Mouse (Mus musculus): Measurements from ENCODE around the gene Pbld2. TPM values are rescaled to one million over a fixed set of nuclear protein-coding genes. Genes with fewer than 3 reads are reported as not detected.

The Pbld2 gene
- total and polyA plus RNA-seq, 3 experiments, result 0.19 to 0.72 (median 0.26) TPM

- Histone ChIP-seq H3K9ac (ENCODE audit: insufficient read depth, low read depth) (peak overlapping the region; percentile 92), H3K27ac (ENCODE audit: insufficient read depth, low read depth) (peak overlapping the region; percentile 81), H3K9me3 (replicated peaks; ENCODE audit: low read length) (no peaks in the 10 kb centered on the region), H3K27me3 (replicated peaks) (no peaks in the 10 kb centered on the region), H3K36me3 (replicated peaks in 1 of 2; ENCODE audit: control insufficient read depth in 1 of 2, insufficient read depth in 1 of 2, low read length in 1 of 2) (peaks cover 0 to 2% of the 10 kb centered on the region in 2 experiments), H3K4me3 (replicated peaks in 1 of 3; ENCODE audit: low read depth in 2 of 3, low read length in 2 of 3, poor library complexity in 1 of 3) (peak overlapping the region; percentile 63 to 91 (median 64)), H3K4me2 (ENCODE audit: insufficient read depth, low read depth, poor library complexity, severe bottlenecking) (peak overlapping the region; percentile 84), H3K4me1 (ENCODE audit: control insufficient read depth in 1 of 2, insufficient read depth in 2 of 2) (peaks cover 2 to 34% of the 10 kb centered on the region in 2 experiments; a peak in 3 of 4 replicates), H3K79me2 (replicated peaks; ENCODE audit: control insufficient read depth, extremely low read depth, insufficient read depth, poor library complexity, severe bottlenecking) (peaks cover 36% of the 10 kb centered on the region)
- no peak for TF ChIP-seq POLR2A (IDR thresholded peaks at IDR 0.05; ENCODE audit: low read depth, low read length)
- no peak for TF ChIP-seq TBP (conservative IDR thresholded peaks at IDR 0.05; ENCODE audit: low read depth, low read length)
- no peak for TF ChIP-seq MEF2A (IDR thresholded peaks at IDR 0.05; ENCODE audit: borderline replicate concordance, low read depth, low read length)
- TF ChIP-seq UBTF (IDR thresholded peaks at IDR 0.05; ENCODE audit: low read depth, low read length), result no peak
- TF ChIP-seq JUND (conservative IDR thresholded peaks at IDR 0.05; ENCODE audit: low read depth, low read length), result no peak
- no peak for TF ChIP-seq TCF12 (IDR thresholded peaks at IDR 0.05; ENCODE audit: low read depth, low read length)
- TF ChIP-seq USF2 (conservative IDR thresholded peaks at IDR 0.05; ENCODE audit: low read depth, low read length), result no peak
- no peak for TF ChIP-seq CHD2 (IDR thresholded peaks at IDR 0.05; ENCODE audit: low read length)
- TF ChIP-seq SMC3 (IDR thresholded peaks at IDR 0.05; ENCODE audit: low read depth, low read length), result no peak
- TF ChIP-seq E2F4 (IDR thresholded peaks at IDR 0.05; ENCODE audit: insufficient replicate concordance, low read depth, low read length), result no peak
- no peak for TF ChIP-seq ELF1 (IDR thresholded peaks at IDR 0.05; ENCODE audit: low read depth, low read length)
- TF ChIP-seq POLR2AphosphoS2 (IDR thresholded peaks at IDR 0.05; ENCODE audit: low read depth, low read length), result no peak
- TF ChIP-seq BHLHE40 (IDR thresholded peaks at IDR 0.05; ENCODE audit: low read depth, low read length), result no peak
- TF ChIP-seq ZNF384 (IDR thresholded peaks at IDR 0.05; ENCODE audit: low read depth, low read length), result no peak
- in situ Hi-C loops (cut with MboI; ENCODE audit: low pct_ligation_motif_present, low pct_unique_long_range_greater_than_20kb, low sequenced_read_pairs), result no loop called here
- no peak for DNase-seq (ENCODE audit: extremely low read depth)
- dilution Hi-C loops (cut with MboI; ENCODE audit: extremely low pct_ligation_motif_present, extremely low pct_unique_long_range_greater_than_20kb, low sequenced_read_pairs), result no loop called here
Measured at GRCm38 (mm10) chr10:63024580-63024910, 430 bp downstream of the Pbld2 start.

- no peak overlapping the region for H3K27ac ChIP-seq (ENCODE audit: insufficient read depth, low read depth)
- DNase-seq (ENCODE audit: extremely low read depth), result peak; percentile 31
- H3K4me3 ChIP-seq (replicated peaks in 1 of 3; ENCODE audit: low read depth in 2 of 3, low read length in 2 of 3, poor library complexity in 1 of 3), result peak overlapping the region in 2 of 3 experiments; percentile 63 to 91
- H3K4me1 ChIP-seq (ENCODE audit: control insufficient read depth in 1 of 2, insufficient read depth in 2 of 2), result peaks cover 2 to 33% of the 10 kb centered on the region in 2 experiments; a peak in 3 of 4 replicates
- dilution Hi-C loops (cut with MboI; ENCODE audit: extremely low pct_ligation_motif_present, extremely low pct_unique_long_range_greater_than_20kb, low sequenced_read_pairs), result no loop called here
- no peaks in the 10 kb centered on the region for H3K27me3 ChIP-seq (replicated peaks)
- TF ChIP-seq RAD21 (IDR thresholded peaks at IDR 0.05; ENCODE audit: low read depth, low read length), result no peak
- TF ChIP-seq MEF2A (IDR thresholded peaks at IDR 0.05; ENCODE audit: borderline replicate concordance, low read depth, low read length), result no peak
- TF ChIP-seq CHD2 (IDR thresholded peaks at IDR 0.05; ENCODE audit: low read length), result no peak
- no peak for TF ChIP-seq ZNF384 (IDR thresholded peaks at IDR 0.05; ENCODE audit: low read depth, low read length)
- no peak for TF ChIP-seq ZC3H11A (IDR thresholded peaks at IDR 0.05; ENCODE audit: low read depth, low read length)
- H3K9ac ChIP-seq (ENCODE audit: insufficient read depth, low read depth), result peak overlapping the region; percentile 92
- no peaks in the 10 kb centered on the region for H3K9me3 ChIP-seq (replicated peaks; ENCODE audit: low read length)
- peaks cover 31% of the 10 kb centered on the region for H3K79me2 ChIP-seq (replicated peaks; ENCODE audit: control insufficient read depth, extremely low read depth, insufficient read depth, poor library complexity, severe bottlenecking)
- H3K4me2 ChIP-seq (ENCODE audit: insufficient read depth, low read depth, poor library complexity, severe bottlenecking), result peak overlapping the region; percentile 84
- in situ Hi-C loops (cut with MboI; ENCODE audit: low pct_ligation_motif_present, low pct_unique_long_range_greater_than_20kb, low sequenced_read_pairs), result no loop called here
- peaks cover 0 to 2% of the 10 kb centered on the region in 2 experiments for H3K36me3 ChIP-seq (replicated peaks in 1 of 2; ENCODE audit: control insufficient read depth in 1 of 2, insufficient read depth in 1 of 2, low read length in 1 of 2)
Measured at GRCm38 (mm10) chr10:63025016-63025415, 901 bp downstream of the Pbld2 start.

Measured in CH12.LX (cell line).